Mouse (Mus musculus) hindbrain, postnatal 0 days (tissue): ENCODE measurements around the gene Nuak1. TPM values are rescaled to one million over a fixed set of nuclear protein-coding genes. Genes with fewer than 3 reads are reported as not detected.

Source experiments
- ATAC-seq: fragments of 200-750 bp; cut with Nextera tagmentation; 2 replicates; pipeline ENCODE4 v1.8.0; 2017; ENCODE audit warnings: mild to moderate bottlenecking, moderate TSS enrichment, moderate library complexity
- DNase-seq: peaks from one replicate; pipeline ENCODE4 v3.0.0-alpha.2; 2015; ENCODE audit warnings: low spot score
- H3K27ac ChIP-seq: fragments of 300-500 bp; sonication (generic); 2 replicates; pipeline ENCODE4 v1.5.1; 2014; ENCODE audit warnings: mild to moderate bottlenecking
- H3K27me3 ChIP-seq: fragments of 300-500 bp; sonication (generic); 2 replicates; pipeline ENCODE4 v1.6.1; 2014; ENCODE audit warnings: low read length, mixed read lengths; ENCODE audit not compliant: insufficient read depth
- H3K36me3 ChIP-seq: fragments of 300-500 bp; sonication (generic); 2 replicates; pipeline ENCODE4 v1.6.1; 2014; ENCODE audit warnings: low read length, mixed read lengths; ENCODE audit not compliant: insufficient read depth
- H3K4me1 ChIP-seq: fragments of 300-500 bp; sonication (generic); 2 replicates; pipeline ENCODE4 v1.6.1; 2014; ENCODE audit warnings: antibody characterized with exemption, low read length, mixed read lengths; ENCODE audit not compliant: insufficient read depth
- H3K4me2 ChIP-seq: fragments of 300-500 bp; sonication (generic); 2 replicates; pipeline ENCODE4 v1.6.1; 2014; ENCODE audit warnings: low read depth, mild to moderate bottlenecking, low read length, moderate library complexity, mixed read lengths
- H3K4me3 ChIP-seq: fragments of 300-500 bp; sonication (generic); 2 replicates; pipeline ENCODE4 v1.5.1; 2014; ENCODE audit warnings: low read length
- H3K9ac ChIP-seq: fragments of 300-500 bp; sonication (generic); replicated peaks from 2 replicates; pipeline ENCODE4 v1.6.1; 2014; ENCODE audit warnings: mild to moderate bottlenecking, low read length, moderate library complexity, mixed read lengths
- H3K9me3 ChIP-seq: fragments of 300-500 bp; sonication (generic); 2 replicates; pipeline ENCODE4 v1.6.1; 2016; ENCODE audit warnings: low read length, mixed read lengths
- CTCF ChIP-seq: IDR thresholded peaks from 2 replicates; pipeline ENCODE4 v1.5.1; 2016; ENCODE audit warnings: antibody characterized with exemption, control low read depth, low read depth
- WGBS: fragments of 180-500 bp; shearing (Covaris S2); extraction: QIAGEN DNeasy Blood & Tissue Kit; methylation state at CpG from one replicate; pipeline ENCODE4 v1.1.7; 2014; 5-methylcytosine and 5-hydroxymethylcytosine counted together
- polyA plus RNA-seq: library from polyadenylated mRNA; unstranded; fragments of >200 nt; fragmentation: Nextera tagmentation; extraction: Ambion mirVana; gene quantifications from 2 replicates; pipeline ENCODE4 v1.2.1, GENCODE M21; 2015
- total RNA-seq: library from RNA; depleted of rRNA; stranded (reverse); fragments of >200 nt; gene quantifications from 2 replicates; pipeline ENCODE4 v1.2.3, GENCODE M21; 2014

Gene Nuak1
- total and polyA plus RNA-seq, 2 experiments from 2014 or later = 3.0 to 23.3 TPM

GRCm38 (mm10) chr10:84384761-84385160 lies 55.6 kb downstream of the Nuak1 start:
- peaks cover 34% of the 10 kb centered on the region for H3K4me1 ChIP-seq
- H3K27ac ChIP-seq = no peak overlapping the region
- no peak overlapping the region for H3K4me2 ChIP-seq
- no peak overlapping the region for H3K9ac ChIP-seq
- no peaks in the 10 kb centered on the region; the same call in 1 of the 2 replicates for H3K36me3 ChIP-seq
- TF ChIP-seq CTCF = no peak
- no peaks in the 10 kb centered on the region for H3K27me3 ChIP-seq
- 81% methylated on average over 9 of the region's 9 CpGs for WGBS
- no peak overlapping the region for H3K4me3 ChIP-seq
- ATAC-seq (no peak), DNase-seq (no peak)
- H3K9me3 ChIP-seq = no peaks in the 10 kb centered on the region

GRCm38 (mm10) chr10:84382900-84383883 lies 57.2 kb downstream of the Nuak1 start:
- Histone ChIP-seq H3K27ac (0 out of 2 replicates have a peak overlapping the region, but pooled peaks have one; percentile 12), H3K27me3 (no peaks in the 10 kb centered on the region), H3K9ac (no peak overlapping the region), H3K4me2 (no peak overlapping the region), H3K36me3 (peaks cover 10% of the 10 kb centered on the region; the same call in 1 of the 2 replicates), H3K9me3 (no peaks in the 10 kb centered on the region), H3K4me1 (peaks cover 23% of the 10 kb centered on the region), H3K4me3 (no peak overlapping the region)
- ATAC-seq (peak; percentile 61), DNase-seq (peak; percentile 30)
- 17% methylated on average over 17 of the region's 17 CpGs for WGBS
- no peak for TF ChIP-seq CTCF

- no peaks in the 10 kb centered on the region for H3K9me3 ChIP-seq
- peak; percentile 27 for DNase-seq
These were observed 59.1 kb downstream of the Nuak1 start for GRCm38 (mm10) chr10:84381276-84381798.

GRCm38 (mm10) chr10:84379366-84379765 lies 61.0 kb downstream of the Nuak1 start:
- no peak overlapping the region for H3K4me2 ChIP-seq
- H3K4me3 ChIP-seq = no peak overlapping the region
- H3K9ac ChIP-seq = no peak overlapping the region
- DNase-seq (no peak), ATAC-seq (no peak)
- no peaks in the 10 kb centered on the region for H3K27me3 ChIP-seq
- H3K27ac ChIP-seq = no peak overlapping the region
- 0 out of 2 replicates have a peak, but pooled peaks cover 2% of the 10 kb centered on the region for H3K4me1 ChIP-seq
- H3K36me3 ChIP-seq = peaks cover 18% of the 10 kb centered on the region
- no peaks in the 10 kb centered on the region for H3K9me3 ChIP-seq
- WGBS = 87% methylated on average over 1 of the region's 1 CpGs
- TF ChIP-seq CTCF = no peak

More at GRCm38 (mm10) chr10:84381276-84381798, 59.1 kb downstream of the Nuak1 start:
- Histone ChIP-seq H3K27me3 (no peaks in the 10 kb centered on the region), H3K27ac (no peak overlapping the region), H3K36me3 (peaks cover 10% of the 10 kb centered on the region; the same call in 1 of the 2 replicates), H3K9ac (no peak overlapping the region), H3K4me2 (no peak overlapping the region), H3K4me3 (no peak overlapping the region), H3K4me1 (peaks cover 5% of the 10 kb centered on the region; the same call in 1 of the 2 replicates)
- no peak for ATAC-seq
- 63% methylated on average over 2 of the region's 2 CpGs for WGBS
- TF ChIP-seq CTCF = no peak

- Histone ChIP-seq H3K27me3 (no peaks in the 10 kb centered on the region), H3K9ac (no peak overlapping the region), H3K36me3 (peaks cover 26% of the 10 kb centered on the region), H3K4me3 (no peak overlapping the region), H3K4me1 (no peaks in the 10 kb centered on the region), H3K4me2 (no peak overlapping the region), H3K27ac (no peak overlapping the region), H3K9me3 (no peaks in the 10 kb centered on the region)
- no peak for TF ChIP-seq CTCF
- DNase-seq (no peak), ATAC-seq (no peak)
- WGBS = 96% methylated on average over 11 of the region's 11 CpGs
These were observed 62.4 kb downstream of the Nuak1 start for GRCm38 (mm10) chr10:84377956-84378355.

GRCm38 (mm10) chr10:84376346-84376745 lies 64.1 kb downstream of the Nuak1 start:
- no peak for DNase-seq
- Histone ChIP-seq H3K27me3 (no peaks in the 10 kb centered on the region), H3K4me1 (peaks cover 13% of the 10 kb centered on the region; the same call in 1 of the 2 replicates), H3K9me3 (no peaks in the 10 kb centered on the region), H3K4me3 (no peak overlapping the region), H3K4me2 (no peak overlapping the region), H3K36me3 (peaks cover 26% of the 10 kb centered on the region), H3K9ac (no peak overlapping the region), H3K27ac (no peak overlapping the region)
- WGBS = 87% methylated on average over 5 of the region's 5 CpGs
- ATAC-seq = no peak
- TF ChIP-seq CTCF = no peak
